Mouse (Mus musculus): Measurements from ENCODE around the gene Zfp518b. TPM values are rescaled to one million over a fixed set of nuclear protein-coding genes. Genes with fewer than 3 reads are reported as not detected.
A peak's percentile ranks its signal among the peaks of the same experiment; 100 is the strongest.

Gene Zfp518b
- polyA plus RNA-seq, 1 experiment from 2014 or later, result 43.1 TPM

- 31% methylated on average over 5 of the region's 5 CpGs for WGBS
- Histone ChIP-seq H3K4me3 (no peak overlapping the region), H3K27me3 (replicated peaks; ENCODE audit: low read depth, poor library complexity, severe bottlenecking) (0 out of 2 replicates have a peak, but pooled peaks cover 3% of the 10 kb centered on the region), H3K27ac (replicated peaks) (no peak overlapping the region), H3K36me3 (replicated peaks) (no peaks in the 10 kb centered on the region), H3K9me3 (peaks cover 5% of the 10 kb centered on the region; the same call in 1 of the 2 replicates), H3K4me1 (peaks cover 27% of the 10 kb centered on the region)
- DNase-seq (ENCODE audit: low spot score), result peak; percentile 47
Observed at GRCm38 (mm10) chr5:38620783-38621182, 63.8 kb downstream of the Zfp518b start.

- peaks cover 27% of the 10 kb centered on the region for H3K4me1 ChIP-seq
- DNase-seq (ENCODE audit: low spot score), result peak; percentile 46
- no peak overlapping the region for H3K4me3 ChIP-seq
- no peaks in the 10 kb centered on the region for H3K9me3 ChIP-seq
- peak overlapping the region; percentile 68; the same call in 1 of the 2 replicates for H3K27ac ChIP-seq (replicated peaks)
- no peaks in the 10 kb centered on the region for H3K36me3 ChIP-seq (replicated peaks)
- H3K27me3 ChIP-seq (replicated peaks; ENCODE audit: low read depth, poor library complexity, severe bottlenecking), result 0 out of 2 replicates have a peak, but pooled peaks cover 3% of the 10 kb centered on the region
- 32% methylated on average over 3 of the region's 3 CpGs for WGBS
Observed at GRCm38 (mm10) chr5:38618908-38619307, 65.7 kb downstream of the Zfp518b start.

Other genes starting within 250 kb of the Zfp518b start
- 0.34 TPM in 1 of 2 replicates, not detected in the other for gene Slc2a9, start 181.7 kb downstream of the Zfp518b start, polyA plus RNA-seq (2016; fragmentation: Nextera tagmentation; extraction: Ambion mirVana)
- gene Wdr1, start 121.6 kb downstream of the Zfp518b start, polyA plus RNA-seq (2016; fragmentation: Nextera tagmentation; extraction: Ambion mirVana), result 200 and 203 TPM in 2 replicates
- gene Clnk, start 192.0 kb upstream of the Zfp518b start, polyA plus RNA-seq (2016; fragmentation: Nextera tagmentation; extraction: Ambion mirVana), result 0.14 and 0.45 TPM in 2 replicates

Data from embryonic facial prominence, embryonic 10.5 days (tissue).